Mouse (Mus musculus) gastrocnemius, postnatal 25 days (tissue): ENCODE measurements around the gene Tbrg4. TPM values are rescaled to one million over a fixed set of nuclear protein-coding genes. Genes with fewer than 3 reads are reported as not detected.

ENCODE experiments used
- DNase-seq: peaks from one replicate; pipeline ENCODE4 v3.0.0; 2022
- total RNA-seq, 2 experiments: library from RNA; stranded (reverse); gene quantifications; 1 replicate in 1 of 2; 2 replicates in 1 of 2; pipeline ENCODE4 v1.2.3; 2021

Gene Tbrg4
- total RNA-seq, 2 experiments from 2014 or later: 67.6 to 72.3 TPM

DNA sequence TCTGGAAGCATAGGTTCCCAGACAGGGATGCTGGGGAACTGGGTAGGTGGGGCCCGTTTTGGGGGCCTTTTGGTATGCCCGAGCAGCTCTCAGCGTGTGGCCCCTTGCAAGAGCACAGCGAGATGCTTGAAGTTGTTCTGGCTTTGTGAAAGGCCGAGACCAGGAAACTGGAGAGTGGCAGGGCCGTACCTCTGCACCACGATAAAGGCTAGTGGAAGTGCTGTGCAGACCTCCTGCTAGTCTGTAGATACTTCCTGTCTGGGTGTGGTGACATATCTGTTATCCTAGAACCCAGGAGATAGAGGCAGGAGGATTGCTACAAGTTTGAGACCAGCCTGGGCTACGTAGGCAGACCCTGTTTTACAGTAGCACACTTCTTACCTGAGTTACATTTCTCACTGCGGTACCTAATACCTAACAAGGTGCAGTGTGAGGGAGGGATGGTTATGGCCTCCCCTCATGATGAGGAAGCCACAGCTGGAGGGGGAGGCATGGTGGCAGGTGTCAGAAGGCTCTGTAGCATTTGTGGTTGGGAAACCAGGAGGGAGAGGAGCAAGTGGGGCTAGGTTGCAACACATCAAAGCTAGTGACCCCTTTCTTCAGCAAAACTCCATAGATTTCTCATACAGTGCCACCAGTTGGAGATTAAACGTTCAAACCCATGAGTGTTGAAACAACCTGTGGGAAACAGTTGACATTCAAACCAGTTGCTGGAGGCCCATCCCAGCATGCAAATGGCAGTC, 34.8 kb downstream of the Tbrg4 start:
- DNase-seq: no peak

DNA sequence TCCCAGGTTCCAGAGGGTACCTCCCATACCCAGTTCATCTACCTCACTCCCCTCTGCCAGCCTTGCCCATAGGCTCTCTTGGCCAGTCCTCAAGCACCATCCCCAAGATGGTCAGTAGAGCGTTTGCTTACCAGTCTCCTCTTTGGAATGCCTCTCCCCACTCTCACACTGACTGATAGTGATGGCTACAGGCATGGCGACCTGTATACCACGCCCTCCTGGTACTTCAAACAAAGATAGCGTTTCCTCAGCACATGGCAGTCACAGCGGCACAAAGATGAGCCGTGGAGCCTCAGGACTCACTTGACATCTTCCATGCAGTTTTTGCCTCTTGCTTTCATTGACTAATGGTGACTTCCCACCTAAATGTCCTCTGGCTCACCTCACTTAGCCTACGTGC, 36.0 kb downstream of the Tbrg4 start:
- no peak for DNase-seq

GRCm38 (mm10) chr11:6588295-6588694, 37.6 kb downstream of the Tbrg4 start:
- no peak for DNase-seq

DNA sequence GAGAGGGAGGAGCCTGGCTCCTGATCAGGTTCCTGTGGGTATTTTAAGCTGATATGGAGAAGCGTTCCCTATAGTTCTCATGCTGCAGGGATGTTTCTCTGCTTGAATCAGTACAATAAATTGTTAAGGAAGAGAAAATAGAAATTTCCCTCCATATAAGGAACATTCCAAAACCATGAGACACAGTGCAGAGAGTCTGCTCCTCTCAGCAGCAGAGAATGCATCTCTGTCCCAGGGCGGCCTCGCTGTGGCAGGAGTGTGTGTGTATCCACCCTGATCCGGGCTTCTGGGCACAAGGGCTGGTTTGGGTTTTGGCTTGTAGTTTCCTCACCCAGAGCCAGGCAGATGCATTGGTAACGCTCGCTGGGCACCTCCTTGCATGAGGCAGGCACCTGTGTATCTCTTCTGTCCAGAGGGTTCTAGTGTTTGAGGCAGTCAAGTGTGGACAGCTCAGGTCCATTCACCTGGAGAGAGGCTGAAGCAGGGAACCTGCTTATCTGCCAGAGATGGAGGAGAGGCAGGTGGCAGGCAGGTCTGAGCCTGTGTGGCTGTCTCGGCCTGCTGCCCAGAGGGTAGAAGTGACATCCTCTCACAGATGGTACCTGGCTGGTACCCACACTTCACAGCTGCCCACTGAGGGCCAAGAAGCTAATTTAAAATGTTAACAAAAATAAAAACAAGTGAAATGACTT, 38.5 kb downstream of the Tbrg4 start:
- no peak for DNase-seq

DNA sequence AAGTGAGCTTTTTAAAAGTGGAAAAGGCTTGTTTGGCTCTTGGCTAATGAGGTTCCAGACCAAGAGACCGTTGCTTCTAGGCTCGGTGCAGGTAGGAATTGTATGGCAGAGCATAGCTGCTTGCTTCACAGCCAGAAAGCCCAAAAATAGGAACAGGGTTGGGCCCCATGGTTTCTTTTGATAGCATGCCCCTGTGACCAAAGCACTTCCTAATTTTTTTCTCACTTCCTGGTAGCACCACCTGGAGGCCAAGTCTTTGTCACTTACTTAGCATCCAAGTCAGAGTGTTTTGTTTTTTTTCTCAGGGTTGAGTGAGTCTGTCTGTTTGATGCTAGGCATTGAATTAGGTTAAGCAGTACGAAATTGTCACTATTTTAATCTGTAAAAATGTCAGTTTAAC, 39.2 kb downstream of the Tbrg4 start:
- no peak for DNase-seq

GRCm38 (mm10) chr11:6585748-6586147, 40.1 kb downstream of the Tbrg4 start:
- DNase-seq: no peak

- DNase-seq: no peak
Measured at GRCm38 (mm10) chr11:6581560-6581959, 44.3 kb downstream of the Tbrg4 start.

DNA sequence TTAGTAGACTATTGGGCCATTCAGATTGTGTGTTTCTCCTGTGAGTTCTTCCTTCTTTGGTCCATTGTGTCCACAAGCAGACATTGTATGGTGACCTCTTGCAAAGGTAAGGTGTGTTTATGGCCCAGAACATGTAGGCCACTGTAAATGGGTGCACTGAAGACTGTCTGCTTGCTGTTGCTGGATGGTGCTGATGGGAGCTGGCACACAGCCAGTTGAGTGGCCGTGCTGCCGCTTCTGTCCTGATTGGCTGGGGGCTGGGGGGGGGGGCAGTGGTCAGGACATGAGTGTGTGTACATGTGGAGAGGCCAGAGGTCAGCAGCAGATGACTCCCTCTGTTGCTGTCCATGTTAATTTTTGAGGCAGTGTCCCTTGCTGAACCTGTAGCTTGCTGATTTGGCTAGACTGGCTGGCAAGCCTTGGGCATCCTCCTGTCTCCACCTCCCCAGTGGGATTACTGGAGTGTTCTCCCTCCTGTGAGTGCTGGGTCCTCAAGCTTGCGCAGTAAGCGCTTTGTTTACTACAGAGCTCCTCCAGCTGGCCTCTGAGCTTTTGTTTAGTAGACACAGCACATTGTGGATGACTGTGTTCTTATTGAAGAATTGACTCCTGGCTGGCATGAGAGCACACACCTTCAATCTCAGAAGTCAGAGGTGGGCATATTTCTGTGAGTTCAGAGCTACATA, 45.7 kb downstream of the Tbrg4 start:
- no peak for DNase-seq

DNA sequence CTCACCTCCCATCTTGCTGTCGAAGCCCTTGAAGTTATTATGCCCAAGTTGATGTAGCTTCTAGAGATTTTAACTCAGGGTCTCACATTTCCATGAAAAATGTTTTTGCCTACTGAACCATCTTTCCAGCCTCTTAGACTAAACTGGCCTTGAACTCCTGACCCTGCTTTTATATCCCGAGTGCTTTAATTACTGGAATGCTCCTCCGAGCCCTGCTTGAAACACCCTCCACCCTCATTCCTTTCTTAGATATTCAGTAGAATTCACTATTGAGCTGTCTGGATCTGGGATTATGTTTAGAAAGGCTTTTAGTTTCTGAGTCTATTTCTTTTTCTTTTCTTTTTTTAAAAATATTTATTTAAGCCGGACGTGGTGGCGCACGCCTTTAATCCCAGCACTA, 46.5 kb downstream of the Tbrg4 start:
- no peak for DNase-seq

DNA sequence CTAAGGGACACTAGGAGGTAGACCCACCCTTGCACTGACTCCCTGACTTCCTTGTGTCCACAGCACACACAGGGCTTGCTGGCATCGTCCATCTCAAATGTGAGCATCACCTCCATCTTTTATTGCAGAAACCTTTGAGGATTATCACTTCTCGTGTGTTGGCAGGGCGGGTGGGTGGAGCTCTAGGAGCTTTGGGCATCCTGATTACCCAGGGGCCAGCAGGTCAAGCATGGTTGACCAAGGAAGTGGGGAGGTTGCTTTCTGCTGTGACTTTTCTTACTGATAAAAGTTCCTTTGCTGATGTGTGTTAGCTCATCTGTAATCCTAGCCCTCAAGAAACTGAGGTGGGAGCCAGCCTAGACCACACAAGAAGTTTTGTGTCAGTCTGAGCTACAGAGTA, 49.7 kb downstream of the Tbrg4 start:
- DNase-seq: no peak

- no peak for DNase-seq
Measured at GRCm38 (mm10) chr11:6569410-6569777, 56.5 kb downstream of the Tbrg4 start.

- DNase-seq: peak; percentile 41
Measured at GRCm38 (mm10) chr11:6568584-6569409, 57.1 kb downstream of the Tbrg4 start.

GRCm38 (mm10) chr11:6567951-6568350, 57.9 kb downstream of the Tbrg4 start:
- DNase-seq: no peak

GRCm38 (mm10) chr11:6566496-6566895, 59.4 kb downstream of the Tbrg4 start:
- no peak for DNase-seq

Other genes starting within 250 kb of the Tbrg4 start
- 10 to 100 TPM; 37.4 to 43.0 TPM for gene Zmiz2, start 237.0 kb downstream of the Tbrg4 start, total RNA-seq
- 100 to 1,000 TPM; 197 to 277 TPM for gene Ppia, start 210.6 kb downstream of the Tbrg4 start, total RNA-seq
- gene H2afv, start 181.6 kb downstream of the Tbrg4 start, total RNA-seq: 10 to 100 TPM; 44.6 TPM
- gene Purb, start 150.2 kb downstream of the Tbrg4 start, total RNA-seq: 10 to 100 TPM; 21.8 to 21.9 TPM
- 1 to 10 TPM in 1 of 2 experiments, under 1 TPM in 1; 0.56 to 1.0 TPM for gene Myo1g, start 105.1 kb downstream of the Tbrg4 start, total RNA-seq
- gene Ccm2, start 79.2 kb downstream of the Tbrg4 start, total RNA-seq: 10 to 100 TPM; 20.1 to 20.8 TPM
- gene Nacad, start 20.0 kb downstream of the Tbrg4 start, total RNA-seq: under 1 TPM; 0.32 to 0.41 TPM
- gene Wap, start 12.6 kb upstream of the Tbrg4 start, total RNA-seq: not detected
- under 1 TPM; 0.29 to 0.72 TPM for gene Ramp3, start 32.5 kb upstream of the Tbrg4 start, total RNA-seq
- not detected for gene Gm11983, start 211.6 kb upstream of the Tbrg4 start, total RNA-seq